Mouse (Mus musculus) cortical plate, adult 2 months (tissue): ENCODE data around the gene Olfr550.

ENCODE experiments used
- CTCF ChIP-seq: fragments of 200-500 bp; IDR thresholded peaks from 2 replicates; pipeline ENCODE4 v1.5.1; 2011; ENCODE audit warnings: mild to moderate bottlenecking, control low read depth, low read length; ENCODE audit not compliant: insufficient read depth; ENCODE audit errors: extremely low read depth
- POLR2A ChIP-seq: fragments of 200-500 bp; IDR thresholded peaks from 2 replicates; pipeline ENCODE4 v1.6.1; 2011; ENCODE audit warnings: mild to moderate bottlenecking, low read length, control low read depth; ENCODE audit not compliant: insufficient read depth; ENCODE audit errors: extremely low read depth

- TF ChIP-seq CTCF, result no peak
- TF ChIP-seq POLR2A, result no peak
Measured at GRCm38 (mm10) chr7:102541251-102541650, 30.0 kb upstream of the Olfr550 start.
